Mouse (Mus musculus) naive thymus-derived CD4-positive, alpha-beta T cell, adult 2 months (primary cell): ENCODE results near the gene Mrpl42.
"Not testable (repeated sequence)": the region's sequence is repeated elsewhere in the genome, so short reads cannot be mapped to it uniquely, and the experiment has no call there.

Experiments
- DNase-seq: peaks from one replicate; pipeline ENCODE4 v3.0.0-alpha.2; 2011; ENCODE audit warnings: low read depth

Mrpl42 gene

GRCm38 (mm10) chr10:95501463-95502081, at the start of gene Mrpl42:
Gene Mrpl42 (minus strand): TSS chr10:95501940.
- DNase-seq = peak; percentile 74

GRCm38 (mm10) chr10:95550506-95550905, 48.8 kb upstream of the Mrpl42 start:
- peak; percentile 72 for DNase-seq

- DNase-seq = not testable (repeated sequence)
Observed at GRCm38 (mm10) chr10:95549080-95549479, 47.3 kb upstream of the Mrpl42 start.

- no peak for DNase-seq
Observed at GRCm38 (mm10) chr10:95548154-95548826, 46.5 kb upstream of the Mrpl42 start.

GRCm38 (mm10) chr10:95546178-95546577, 44.4 kb upstream of the Mrpl42 start:
- no peak for DNase-seq

- DNase-seq = no peak
Observed at GRCm38 (mm10) chr10:95545051-95545450, 43.3 kb upstream of the Mrpl42 start.

GRCm38 (mm10) chr10:95544651-95545050, 42.9 kb upstream of the Mrpl42 start:
- DNase-seq = no peak

GRCm38 (mm10) chr10:95544004-95544403, 42.3 kb upstream of the Mrpl42 start:
- DNase-seq = no peak

GRCm38 (mm10) chr10:95543377-95543776, 41.6 kb upstream of the Mrpl42 start:
- no peak for DNase-seq

GRCm38 (mm10) chr10:95542916-95543315, 41.2 kb upstream of the Mrpl42 start:
- DNase-seq = no peak

GRCm38 (mm10) chr10:95539841-95540240, 38.1 kb upstream of the Mrpl42 start:
- DNase-seq = no peak

- no peak for DNase-seq
Observed at GRCm38 (mm10) chr10:95539260-95539659, 37.5 kb upstream of the Mrpl42 start.

- no peak for DNase-seq
Observed at GRCm38 (mm10) chr10:95536222-95536541, 34.4 kb upstream of the Mrpl42 start.

GRCm38 (mm10) chr10:95535399-95536221, 33.9 kb upstream of the Mrpl42 start:
- no peak for DNase-seq

- DNase-seq = no peak
Observed at GRCm38 (mm10) chr10:95533382-95533781, 31.6 kb upstream of the Mrpl42 start.

GRCm38 (mm10) chr10:95532916-95533315, 31.2 kb upstream of the Mrpl42 start:
- DNase-seq = no peak

- no peak for DNase-seq
Observed at GRCm38 (mm10) chr10:95530551-95531121, 28.9 kb upstream of the Mrpl42 start.

- no peak for DNase-seq
Observed at GRCm38 (mm10) chr10:95526495-95527122, 24.9 kb upstream of the Mrpl42 start.

- no peak for DNase-seq
Observed at GRCm38 (mm10) chr10:95525871-95526270, 24.1 kb upstream of the Mrpl42 start.

GRCm38 (mm10) chr10:95525037-95525675, 23.4 kb upstream of the Mrpl42 start:
- DNase-seq = no peak

- DNase-seq = no peak
Observed at GRCm38 (mm10) chr10:95517656-95518055, 15.9 kb upstream of the Mrpl42 start.
